Mouse (Mus musculus): ENCODE data around the gene Fam209.

- TF ChIP-seq CTCF (IDR thresholded peaks at IDR 0.05; ENCODE audit: borderline replicate concordance, extremely low read depth, insufficient read depth, insufficient read length) (no peak), POLR2A (IDR thresholded peaks at IDR 0.05; ENCODE audit: borderline replicate concordance, extremely low read depth, insufficient read depth, insufficient read length, poor library complexity, severe bottlenecking) (no peak)
Observed at GRCm38 (mm10) chr2:172467206-172467605, 5.1 kb upstream of the Fam209 start.

Data from brain, embryonic 14.5 days (tissue).